Mouse (Mus musculus): ENCODE results near the gene Serpinb9e.
"Not testable (repeated sequence)": the region's sequence is repeated elsewhere in the genome, so short reads cannot be mapped to it uniquely, and the experiment has no call there.

Gene Serpinb9e

DNA sequence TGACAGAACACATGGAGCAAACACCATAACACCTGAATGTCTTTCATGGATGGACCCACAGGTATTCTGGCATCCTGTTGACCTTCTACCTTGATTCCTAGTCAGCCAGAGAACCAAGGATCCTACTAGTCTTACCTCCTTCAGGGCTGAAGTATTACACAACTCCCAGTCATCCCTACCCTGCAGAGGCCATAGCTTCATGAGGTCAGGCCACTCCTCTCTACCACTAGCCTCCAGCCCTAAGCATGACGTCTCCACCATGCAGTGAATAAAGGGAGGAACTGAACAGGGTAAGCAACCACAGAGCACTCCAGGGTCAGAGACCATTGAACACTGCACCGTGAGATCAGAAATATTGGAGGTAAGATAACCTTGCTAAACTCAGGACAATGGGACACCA is at the start of gene Serpinb9e:
Serpinb9e (plus strand) TSS at position 301 of the 400 bp plus-strand sequence.
- not testable (repeated sequence) for DNase-seq

DNA sequence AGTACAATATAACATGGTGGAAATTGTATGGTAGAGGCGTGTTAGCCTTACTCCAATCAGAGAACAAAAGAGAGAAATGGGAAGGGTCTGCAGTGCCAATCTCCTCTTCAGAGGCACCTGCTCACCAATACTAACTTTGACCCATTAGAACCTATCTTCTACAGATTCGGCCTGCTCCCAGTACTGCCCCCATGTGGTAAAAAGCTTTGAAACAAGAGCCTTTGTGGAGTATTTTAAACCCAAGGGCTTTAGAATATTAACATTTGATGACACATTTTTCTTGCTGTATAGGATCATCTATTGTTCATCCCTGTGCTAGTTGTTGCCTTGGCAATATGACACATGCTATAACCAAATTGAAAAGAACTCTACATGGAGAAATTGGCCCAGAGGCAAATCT is 49.7 kb upstream of the Serpinb9e start:
- no peak for DNase-seq

DNA sequence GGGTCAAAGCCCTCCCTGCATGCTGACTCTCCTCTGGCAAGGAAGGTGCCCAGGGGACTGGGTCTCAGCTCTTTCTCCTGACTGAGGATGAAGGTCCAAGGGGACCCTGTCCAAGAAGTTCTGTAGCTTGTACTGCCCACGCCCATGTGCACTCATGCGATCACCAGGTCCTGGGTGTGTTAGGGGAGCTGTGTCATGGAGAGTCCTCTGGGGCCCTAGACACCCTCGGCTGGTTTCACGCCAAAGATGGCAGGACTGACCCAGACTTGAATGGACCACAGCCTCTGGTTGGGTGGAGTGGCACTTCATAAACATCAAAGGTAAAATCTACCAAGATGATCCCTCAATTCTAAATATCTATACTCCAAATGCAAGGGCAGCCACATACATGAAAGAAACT is 59.2 kb downstream of the Serpinb9e start:
- not testable (repeated sequence) for DNase-seq

Data from kidney, postnatal 10 days (tissue).